Mouse (Mus musculus) forebrain, embryonic 10.5 days (tissue): ENCODE results near the gene Klf13. TPM values are rescaled to one million over a fixed set of nuclear protein-coding genes. Genes with fewer than 3 reads are reported as not detected.

Experiments used
- DNase-seq: peaks from one replicate; pipeline ENCODE4 v3.0.0-alpha.2; 2017; ENCODE audit warnings: low spot score; ENCODE audit errors: extremely low spot score
- H3K27ac ChIP-seq: fragments of 300-500 bp; sonication (generic); 2 replicates; pipeline ENCODE4 v1.5.1; 2016; ENCODE audit warnings: mild to moderate bottlenecking
- H3K27me3 ChIP-seq: fragments of 300-500 bp; sonication (generic); 2 replicates; pipeline ENCODE4 v1.6.1; 2016; ENCODE audit warnings: mild to moderate bottlenecking; ENCODE audit not compliant: poor library complexity, severe bottlenecking
- H3K36me3 ChIP-seq: fragments of 300-500 bp; sonication (generic); replicated peaks from 2 replicates; pipeline ENCODE4 v1.6.1; 2016; ENCODE audit warnings: mild to moderate bottlenecking, moderate library complexity
- H3K4me1 ChIP-seq: fragments of 300-500 bp; sonication (generic); 2 replicates; pipeline ENCODE4 v1.6.1; 2016
- H3K4me3 ChIP-seq: fragments of 300-500 bp; sonication (generic); 2 replicates; pipeline ENCODE4 v1.5.1; 2016; ENCODE audit warnings: mild to moderate bottlenecking, moderate library complexity
- H3K9me3 ChIP-seq: fragments of 300-500 bp; sonication (generic); 2 replicates; pipeline ENCODE4 v1.6.1; 2016; ENCODE audit warnings: mild to moderate bottlenecking, moderate library complexity
- WGBS: fragments of 180-500 bp; shearing (Covaris S2); methylation state at CpG from one replicate; pipeline ENCODE4 v1.1.7; 2016; 5-methylcytosine and 5-hydroxymethylcytosine counted together
- polyA plus RNA-seq: library from polyadenylated mRNA; unstranded; fragments of >200 nt; fragmentation: Nextera tagmentation; extraction: Ambion mirVana; gene quantifications from 2 replicates; pipeline ENCODE4 v1.2.1, GENCODE M21; 2016

Gene Klf13
- polyA plus RNA-seq, 1 experiment from 2014 or later, result 23.8 TPM

GRCm38 (mm10) chr7:63851841-63852533 is 86.7 kb downstream of the Klf13 start:
- Histone ChIP-seq H3K9me3 (no peaks in the 10 kb centered on the region), H3K27me3 (no peaks in the 10 kb centered on the region), H3K4me1 (no peaks in the 10 kb centered on the region), H3K36me3 (no peaks in the 10 kb centered on the region), H3K27ac (no peak overlapping the region), H3K4me3 (no peak overlapping the region)
- 60% methylated on average over 7 of the region's 7 CpGs for WGBS
- no peak for DNase-seq

Other genes with a start within 250 kb of the Klf13 start
- gene E030018B13Rik, start 22.1 kb downstream of the Klf13 start, polyA plus RNA-seq, result 0.21 TPM in 1 of 2 replicates, not detected in the other
- 6.9 and 19.4 TPM in 2 replicates for gene Trpm1, start 214.9 kb upstream of the Klf13 start, polyA plus RNA-seq